Mouse (Mus musculus) hindbrain, embryonic 13.5 days (tissue): ENCODE data around the gene Nsmf. TPM values are rescaled to one million over a fixed set of nuclear protein-coding genes. Genes with fewer than 3 reads are reported as not detected.

Experiments
- ATAC-seq: fragments of 200-750 bp; cut with Nextera tagmentation; 2 replicates; pipeline ENCODE4 v1.8.0; 2017; ENCODE audit warnings: moderate TSS enrichment; ENCODE audit not compliant: low FRiP score
- H3K27ac ChIP-seq: fragments of 300-500 bp; sonication (generic); 2 replicates; pipeline ENCODE4 v1.5.1; 2015; ENCODE audit warnings: inconsistent platforms, mild to moderate bottlenecking, moderate library complexity
- H3K27me3 ChIP-seq: fragments of 300-500 bp; sonication (generic); 2 replicates; pipeline ENCODE4 v1.6.1; 2015; ENCODE audit warnings: mild to moderate bottlenecking, inconsistent platforms
- H3K36me3 ChIP-seq: fragments of 300-500 bp; sonication (generic); 2 replicates; pipeline ENCODE4 v1.6.1; 2015; ENCODE audit warnings: mild to moderate bottlenecking, inconsistent platforms
- H3K4me1 ChIP-seq: fragments of 300-500 bp; sonication (generic); replicated peaks from 2 replicates; pipeline ENCODE4 v1.6.1; 2015; ENCODE audit warnings: inconsistent platforms
- H3K4me2 ChIP-seq: fragments of 300-500 bp; sonication (generic); 2 replicates; pipeline ENCODE4 v1.6.1; 2015; ENCODE audit warnings: inconsistent platforms, mild to moderate bottlenecking, moderate library complexity
- H3K4me3 ChIP-seq: fragments of 300-500 bp; sonication (generic); 2 replicates; pipeline ENCODE4 v1.5.1; 2015; ENCODE audit warnings: mild to moderate bottlenecking, inconsistent platforms
- H3K9ac ChIP-seq: fragments of 300-500 bp; sonication (generic); 2 replicates; pipeline ENCODE4 v1.6.1; 2015; ENCODE audit warnings: mild to moderate bottlenecking, inconsistent platforms
- H3K9me3 ChIP-seq: fragments of 300-500 bp; sonication (generic); 2 replicates; pipeline ENCODE4 v1.6.1; 2016; ENCODE audit warnings: inconsistent platforms
- WGBS: fragments of 180-500 bp; shearing (Covaris S2); methylation state at CpG from one replicate; pipeline ENCODE4 v1.1.7; 2015; 5-methylcytosine and 5-hydroxymethylcytosine counted together
- polyA plus RNA-seq: library from polyadenylated mRNA; unstranded; fragments of >200 nt; fragmentation: Nextera tagmentation; extraction: Ambion mirVana; gene quantifications from 2 replicates; pipeline ENCODE4 v1.2.1, GENCODE M21; 2015

Gene Nsmf
- polyA plus RNA-seq, 1 experiment from 2014 or later: 130 TPM

DNA sequence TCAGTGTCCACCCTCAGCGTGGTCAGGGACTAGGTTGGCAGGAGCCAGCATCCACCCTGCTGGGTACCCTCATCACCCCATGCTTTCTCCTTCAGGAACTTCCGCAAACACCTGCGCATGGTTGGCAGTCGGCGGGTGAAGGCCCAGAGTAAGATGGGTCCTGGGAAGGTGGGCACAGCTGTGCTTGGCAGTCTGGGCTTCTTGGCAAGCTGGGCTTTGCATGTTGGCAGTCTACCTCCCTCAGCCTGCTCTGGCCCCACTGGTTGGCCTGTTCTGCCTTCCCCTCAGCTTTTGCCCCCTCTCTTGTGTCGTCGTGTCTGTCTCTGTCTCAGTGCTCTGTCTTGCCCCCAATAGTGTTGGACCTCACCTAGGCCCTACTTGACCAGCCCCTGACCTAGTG lies 4.8 kb downstream of the Nsmf start:
- no peak overlapping the region for H3K27ac ChIP-seq
- no peaks in the 10 kb centered on the region for H3K27me3 ChIP-seq
- WGBS: 89% methylated on average over 7 of the region's 7 CpGs
- H3K36me3 ChIP-seq: peaks cover 79% of the 10 kb centered on the region
- H3K9me3 ChIP-seq: no peaks in the 10 kb centered on the region
- no peak overlapping the region for H3K4me3 ChIP-seq
- no peak overlapping the region for H3K4me2 ChIP-seq
- H3K4me1 ChIP-seq: peaks cover 20% of the 10 kb centered on the region
- H3K9ac ChIP-seq: 0 out of 2 replicates have a peak overlapping the region, but pooled peaks have one; percentile 24
- no peak for ATAC-seq

DNA sequence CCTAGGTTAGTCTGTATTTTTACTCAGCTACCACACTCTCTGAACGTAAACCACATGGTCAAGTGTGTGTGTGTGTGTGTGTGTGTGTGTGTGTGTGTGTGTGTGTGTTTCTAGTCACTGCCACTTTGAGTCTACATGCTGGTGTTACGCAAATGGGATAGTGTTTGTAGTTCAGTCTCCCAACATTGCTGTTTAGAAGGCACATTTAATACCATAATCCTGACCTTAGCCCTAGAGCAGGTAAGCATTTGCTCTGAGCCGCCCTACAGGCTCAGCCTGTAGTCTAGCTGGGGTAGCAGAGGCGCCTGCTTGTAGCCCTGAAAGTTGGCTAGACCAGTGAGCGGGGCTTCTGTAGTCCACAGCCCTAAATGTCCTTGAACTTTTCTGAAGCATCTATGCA lies 9.4 kb downstream of the Nsmf start:
- Histone ChIP-seq H3K27me3 (no peaks in the 10 kb centered on the region), H3K9me3 (no peaks in the 10 kb centered on the region), H3K4me2 (no peak overlapping the region), H3K9ac (no peak overlapping the region), H3K4me3 (no peak overlapping the region), H3K27ac (no peak overlapping the region), H3K36me3 (peaks cover 53% of the 10 kb centered on the region), H3K4me1 (no peaks in the 10 kb centered on the region)
- ATAC-seq: no peak
- 89% methylated on average over 5 of the region's 5 CpGs for WGBS

DNA sequence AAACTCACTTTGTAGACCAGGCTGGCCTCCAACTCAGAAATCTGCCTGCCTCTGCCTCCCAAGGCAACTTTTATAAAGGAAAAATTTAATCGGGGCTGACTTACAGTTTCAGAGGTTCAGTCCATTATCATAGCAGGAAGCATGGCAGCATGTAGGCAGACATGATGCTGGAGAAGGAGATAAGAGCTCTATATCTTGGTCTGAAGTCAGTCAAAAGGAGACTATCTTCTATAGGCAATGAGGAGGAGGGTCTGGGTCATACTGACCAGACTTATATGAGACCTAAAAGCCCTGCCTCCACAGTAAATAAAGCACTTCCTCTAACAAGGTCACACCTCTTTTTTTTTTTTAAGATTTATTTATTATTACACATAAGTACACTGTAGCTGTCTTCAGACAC lies 10.1 kb downstream of the Nsmf start:
- H3K9ac ChIP-seq: no peak overlapping the region
- H3K9me3 ChIP-seq: no peaks in the 10 kb centered on the region
- H3K4me3 ChIP-seq: no peak overlapping the region
- no peak for ATAC-seq
- 100% methylated on average over 1 of the region's 1 CpGs for WGBS
- H3K36me3 ChIP-seq: peaks cover 46% of the 10 kb centered on the region
- H3K27me3 ChIP-seq: no peaks in the 10 kb centered on the region
- H3K4me2 ChIP-seq: no peak overlapping the region
- no peaks in the 10 kb centered on the region for H3K4me1 ChIP-seq
- no peak overlapping the region for H3K27ac ChIP-seq

DNA sequence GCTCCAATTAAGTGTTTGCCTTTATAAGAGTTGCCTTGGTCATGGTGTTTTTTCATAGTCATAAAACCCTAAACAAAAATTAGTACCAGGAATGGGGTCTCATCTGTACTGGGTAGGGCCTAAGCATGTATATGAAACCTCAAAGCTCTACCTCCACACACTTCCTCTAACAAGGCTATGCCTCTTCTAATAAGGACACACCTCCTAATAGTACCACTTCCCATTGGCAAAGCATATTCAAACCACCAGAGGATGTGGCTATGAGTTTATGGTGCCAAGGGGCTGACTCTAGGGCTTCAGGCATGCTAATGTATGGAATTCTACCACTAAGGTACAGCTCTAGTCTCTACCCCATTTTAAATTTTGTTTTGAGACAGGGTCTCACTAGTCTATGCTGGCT lies 11.4 kb downstream of the Nsmf start:
- peaks cover 33% of the 10 kb centered on the region for H3K36me3 ChIP-seq
- no peaks in the 10 kb centered on the region for H3K9me3 ChIP-seq
- no peak overlapping the region for H3K4me3 ChIP-seq
- no peaks in the 10 kb centered on the region for H3K4me1 ChIP-seq
- ATAC-seq: no peak
- no peak overlapping the region for H3K9ac ChIP-seq
- H3K27ac ChIP-seq: no peak overlapping the region
- no peaks in the 10 kb centered on the region for H3K27me3 ChIP-seq
- no peak overlapping the region for H3K4me2 ChIP-seq

DNA sequence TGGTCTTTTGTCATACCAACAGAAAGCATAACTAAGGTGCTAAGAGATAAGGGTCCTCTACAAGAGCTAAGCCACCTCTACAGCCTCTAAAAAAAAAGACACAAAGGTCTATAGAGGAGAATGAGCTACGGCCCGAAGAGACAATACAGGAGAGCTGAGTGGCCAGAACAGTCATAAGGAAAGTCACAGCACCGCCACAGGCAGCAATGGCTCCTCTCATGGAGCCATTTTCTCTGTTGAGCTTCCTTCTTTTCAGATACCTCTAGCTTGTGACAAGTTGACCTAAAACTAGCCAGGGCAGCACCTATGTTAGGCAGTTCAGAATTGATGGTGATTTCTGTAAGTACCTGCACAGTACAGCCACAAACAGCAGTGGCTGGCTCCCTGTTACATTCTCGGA lies 12.4 kb downstream of the Nsmf start:
- no peak for ATAC-seq
- Histone ChIP-seq H3K9ac (no peak overlapping the region), H3K36me3 (peaks cover 23% of the 10 kb centered on the region), H3K27me3 (no peaks in the 10 kb centered on the region), H3K27ac (no peak overlapping the region), H3K4me2 (no peak overlapping the region), H3K4me3 (no peak overlapping the region), H3K9me3 (no peaks in the 10 kb centered on the region), H3K4me1 (no peaks in the 10 kb centered on the region)
- WGBS: 82% methylated on average over 4 of the region's 4 CpGs

DNA sequence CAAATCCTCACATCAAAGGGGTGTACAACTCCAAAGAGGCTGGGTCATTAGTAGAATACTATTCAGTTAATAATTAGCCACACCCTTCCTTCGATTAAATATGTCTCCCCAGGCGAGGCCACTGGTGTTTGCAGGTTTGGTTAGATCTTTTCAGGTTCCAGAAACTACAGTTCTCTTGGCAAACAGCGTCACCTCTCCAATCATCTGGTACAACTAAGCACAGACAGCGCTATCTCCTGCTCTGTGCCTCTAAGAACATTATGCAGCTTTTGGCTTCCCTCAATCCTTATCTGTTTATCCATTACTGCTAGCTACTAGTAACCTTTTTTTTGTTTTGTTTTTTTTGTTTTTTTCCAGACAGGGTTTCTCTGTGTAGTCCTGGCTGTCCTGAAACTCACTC lies 15.4 kb downstream of the Nsmf start:
- Histone ChIP-seq H3K36me3 (no peaks in the 10 kb centered on the region), H3K27ac (no peak overlapping the region), H3K4me2 (no peak overlapping the region), H3K27me3 (no peaks in the 10 kb centered on the region), H3K4me3 (no peak overlapping the region), H3K4me1 (no peaks in the 10 kb centered on the region), H3K9me3 (no peaks in the 10 kb centered on the region), H3K9ac (no peak overlapping the region)
- ATAC-seq: no peak
- 75% methylated on average over 4 of the region's 4 CpGs for WGBS

DNA sequence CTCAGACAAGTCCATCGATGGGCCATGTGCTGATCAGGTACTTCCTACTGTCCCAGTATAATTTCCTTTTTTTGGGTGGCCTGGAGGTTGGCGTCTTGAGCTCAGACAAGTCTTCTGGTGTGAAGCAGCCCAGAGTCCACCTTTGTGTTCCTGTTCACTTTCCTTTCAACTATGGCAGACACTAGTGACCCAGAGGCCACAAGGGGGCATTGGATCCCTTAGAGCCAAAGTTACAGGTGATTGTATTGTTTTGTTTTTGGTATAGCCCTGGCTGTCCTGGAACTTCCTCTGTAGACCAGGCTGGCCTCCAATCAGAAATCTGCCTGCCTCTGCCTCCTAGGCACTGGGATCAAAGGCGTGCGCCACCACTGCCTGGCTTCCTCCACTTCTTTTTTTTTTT lies 18.2 kb downstream of the Nsmf start:
- 92% methylated on average over 4 of the region's 4 CpGs for WGBS
- no peaks in the 10 kb centered on the region for H3K27me3 ChIP-seq
- no peak for ATAC-seq

DNA sequence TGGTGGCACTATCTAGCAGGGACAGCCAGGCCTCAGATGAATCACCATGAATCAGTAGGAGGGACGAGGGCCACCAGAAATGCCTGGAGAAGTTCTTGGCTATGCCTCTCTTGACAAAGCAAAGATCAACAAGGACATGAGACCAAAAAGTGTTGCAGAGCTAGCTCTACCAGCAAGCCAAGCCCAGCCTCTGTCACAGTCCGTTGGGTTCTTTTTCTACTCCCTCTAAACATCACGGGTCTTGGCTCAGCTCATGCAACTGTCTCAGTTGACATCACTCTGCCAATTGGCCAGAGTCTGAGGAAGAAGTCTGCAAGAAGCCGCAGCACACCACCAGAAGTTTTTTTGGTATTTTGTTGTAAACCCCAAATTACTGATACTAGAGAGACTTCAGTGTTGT lies 21.4 kb downstream of the Nsmf start:
- Histone ChIP-seq H3K36me3 (no peaks in the 10 kb centered on the region), H3K4me2 (no peak overlapping the region), H3K4me1 (no peaks in the 10 kb centered on the region), H3K9me3 (no peaks in the 10 kb centered on the region), H3K27me3 (no peaks in the 10 kb centered on the region), H3K9ac (no peak overlapping the region), H3K4me3 (no peak overlapping the region), H3K27ac (no peak overlapping the region)
- 72% methylated on average over 4 of the region's 4 CpGs for WGBS
- ATAC-seq: no peak

More for the DNA sequence above, 18.2 kb downstream of the Nsmf start:
- H3K36me3 ChIP-seq: no peaks in the 10 kb centered on the region
- no peak overlapping the region for H3K4me3 ChIP-seq
- no peak overlapping the region for H3K4me2 ChIP-seq
- no peaks in the 10 kb centered on the region for H3K9me3 ChIP-seq
- no peak overlapping the region for H3K27ac ChIP-seq
- H3K9ac ChIP-seq: no peak overlapping the region
- no peaks in the 10 kb centered on the region for H3K4me1 ChIP-seq

DNA sequence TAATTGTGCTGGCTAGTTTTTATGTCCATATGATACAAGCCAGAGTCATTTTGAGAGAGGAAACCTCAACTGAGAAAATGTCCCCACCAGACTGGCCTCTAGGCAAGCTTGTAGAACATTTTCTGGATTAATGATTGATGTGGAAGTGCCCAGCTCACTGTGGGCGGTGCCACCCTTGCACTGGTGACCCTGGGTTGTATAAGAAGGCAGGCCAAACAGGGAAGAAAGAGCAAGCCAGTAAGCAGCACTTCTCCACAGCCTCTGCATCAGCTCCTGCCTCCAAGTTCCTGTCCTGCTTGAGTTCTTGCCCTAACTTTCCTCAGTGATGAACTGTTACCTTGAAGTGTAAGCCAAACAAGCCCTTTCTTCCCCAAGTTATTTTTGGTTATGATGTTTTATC lies 24.8 kb downstream of the Nsmf start:
- ATAC-seq: no peak
- no peak overlapping the region for H3K4me3 ChIP-seq
- H3K4me2 ChIP-seq: no peak overlapping the region
- no peak overlapping the region for H3K27ac ChIP-seq
- 68% methylated on average over 1 of the region's 1 CpGs for WGBS
- no peaks in the 10 kb centered on the region for H3K36me3 ChIP-seq
- H3K4me1 ChIP-seq: no peaks in the 10 kb centered on the region
- no peaks in the 10 kb centered on the region for H3K27me3 ChIP-seq
- no peaks in the 10 kb centered on the region for H3K9me3 ChIP-seq
- no peak overlapping the region for H3K9ac ChIP-seq

DNA sequence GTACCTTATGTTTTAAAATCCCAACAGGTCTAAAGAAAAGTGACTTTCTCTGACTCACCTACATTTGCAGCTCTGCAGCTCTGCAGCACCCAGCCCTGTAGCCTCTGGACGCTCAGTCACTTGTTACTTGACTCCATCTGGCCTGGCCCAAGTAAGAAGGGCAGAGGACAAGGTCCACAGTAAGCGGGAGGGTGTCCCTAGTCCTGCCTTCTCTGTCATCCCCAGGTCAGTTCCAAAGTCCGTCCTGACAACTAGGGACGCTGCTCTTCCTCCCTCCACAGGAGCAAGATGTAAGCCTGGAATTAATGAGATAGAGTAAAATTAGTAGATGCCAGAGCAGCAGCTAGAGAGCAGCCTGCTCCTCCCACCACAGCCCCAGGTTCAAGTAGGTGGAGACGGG lies 25.9 kb downstream of the Nsmf start, which contains the start of gene Entpd8:
Entpd8 (plus strand) TSS at position 229 of the 400 bp plus-strand sequence.
- Histone ChIP-seq H3K27ac (no peak within 1 kb of the TSS), H3K4me1 (no peaks in the 10 kb centered on the region), H3K27me3 (no peaks in the 10 kb centered on the region), H3K4me3 (no peak within 1 kb of the TSS), H3K9ac (no peak within 1 kb of the TSS), H3K36me3 (no peaks in the 10 kb centered on the region), H3K4me2 (no peak within 1 kb of the TSS), H3K9me3 (no peaks in the 10 kb centered on the region)
- WGBS: 70% methylated on average over 5 of the region's 5 CpGs
- no peak for ATAC-seq

DNA sequence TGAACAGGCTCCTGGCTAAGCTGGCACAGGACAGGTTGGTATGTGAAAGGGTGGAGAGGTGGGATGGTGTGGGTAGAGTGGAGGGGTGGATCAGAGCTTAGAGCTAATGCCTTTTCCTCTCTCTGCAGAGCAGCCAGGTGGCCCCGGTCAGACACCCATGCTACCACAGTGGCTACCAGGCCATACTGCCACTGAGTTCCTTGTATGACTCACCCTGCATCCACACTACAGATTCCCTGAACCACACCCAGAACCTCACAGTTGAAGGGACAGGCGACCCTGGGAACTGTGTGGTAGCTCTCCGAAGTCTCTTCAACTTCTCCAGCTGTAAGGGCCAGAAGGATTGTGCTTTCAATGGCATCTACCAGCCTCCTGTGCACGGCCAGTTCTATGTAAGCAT lies 29.5 kb downstream of the Nsmf start:
- H3K27me3 ChIP-seq: no peaks in the 10 kb centered on the region
- no peak overlapping the region for H3K9ac ChIP-seq
- no peak overlapping the region for H3K4me3 ChIP-seq
- no peak overlapping the region for H3K4me2 ChIP-seq
- WGBS: 73% methylated on average over 4 of the region's 4 CpGs
- no peak for ATAC-seq
- H3K27ac ChIP-seq: no peak overlapping the region
- H3K9me3 ChIP-seq: no peaks in the 10 kb centered on the region
- no peaks in the 10 kb centered on the region for H3K4me1 ChIP-seq
- H3K36me3 ChIP-seq: no peaks in the 10 kb centered on the region

DNA sequence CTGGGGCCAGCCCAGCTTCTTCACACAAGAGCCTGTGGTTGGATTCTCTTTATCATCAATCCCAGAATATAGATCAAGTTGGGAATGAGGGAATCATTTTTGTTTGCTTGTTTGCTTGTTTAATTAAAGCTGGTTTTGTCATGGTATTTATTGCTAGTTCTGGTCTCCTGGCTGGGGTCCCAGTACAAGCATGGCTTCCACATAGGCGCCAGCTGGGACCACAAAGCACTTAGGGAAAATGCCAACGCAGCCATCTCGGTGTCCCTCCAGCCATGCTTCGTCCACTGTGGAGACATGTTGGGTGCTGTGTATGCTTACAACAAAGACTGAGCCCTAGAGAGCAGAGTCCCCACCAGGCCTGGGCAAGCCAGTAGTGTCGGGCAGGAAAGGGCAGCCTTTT lies 31.4 kb downstream of the Nsmf start:
- Histone ChIP-seq H3K4me3 (no peak overlapping the region), H3K27ac (no peak overlapping the region), H3K4me2 (no peak overlapping the region), H3K27me3 (no peaks in the 10 kb centered on the region), H3K36me3 (no peaks in the 10 kb centered on the region), H3K9ac (no peak overlapping the region), H3K9me3 (no peaks in the 10 kb centered on the region), H3K4me1 (no peaks in the 10 kb centered on the region)
- ATAC-seq: no peak
- 87% methylated on average over 5 of the region's 5 CpGs for WGBS

DNA sequence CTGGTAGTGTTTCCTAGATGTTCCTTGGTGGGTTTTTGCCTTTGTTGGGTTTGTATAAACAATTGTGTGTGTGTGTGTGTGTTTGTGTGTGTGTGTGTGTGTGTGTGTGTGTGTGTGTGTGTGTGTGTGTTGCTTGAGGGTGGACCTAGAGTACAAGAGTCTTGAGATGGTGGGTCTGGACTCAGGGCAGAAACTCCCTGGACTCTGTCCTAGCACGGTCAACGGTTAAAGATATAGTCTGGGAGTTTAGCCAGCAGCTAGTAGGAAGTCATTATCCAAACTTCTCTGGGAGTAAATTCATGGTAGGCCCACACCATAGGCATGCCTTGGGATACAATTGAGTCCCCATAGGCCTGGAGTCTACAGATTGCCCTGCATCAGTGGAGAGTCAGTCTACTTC lies 33.7 kb downstream of the Nsmf start:
- Histone ChIP-seq H3K27me3 (no peaks in the 10 kb centered on the region), H3K9ac (no peak overlapping the region), H3K9me3 (no peaks in the 10 kb centered on the region), H3K4me3 (no peak overlapping the region), H3K4me1 (no peaks in the 10 kb centered on the region), H3K27ac (no peak overlapping the region), H3K36me3 (no peaks in the 10 kb centered on the region), H3K4me2 (no peak overlapping the region)
- 95% methylated on average over 2 of the region's 2 CpGs for WGBS
- no peak for ATAC-seq

DNA sequence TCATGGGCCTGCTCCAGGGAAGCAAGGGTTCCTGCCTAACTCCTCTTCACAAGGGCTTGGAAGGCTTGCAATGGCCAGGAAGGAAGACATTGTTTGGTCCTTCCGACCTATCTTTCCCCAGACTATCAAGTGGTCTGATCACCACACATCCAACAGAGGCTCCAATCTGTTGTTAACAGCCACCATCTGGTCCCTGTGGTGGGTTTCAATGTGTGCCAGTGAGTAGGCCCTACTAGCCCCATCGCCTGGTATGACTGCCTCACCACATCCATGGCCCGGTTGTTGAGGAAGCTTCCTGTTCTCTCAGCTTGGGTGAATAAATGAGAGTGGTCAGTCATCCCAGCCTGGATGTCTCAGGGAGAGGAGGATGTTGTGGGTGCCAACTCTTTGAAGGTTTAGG lies 34.5 kb downstream of the Nsmf start:
- Histone ChIP-seq H3K4me1 (no peaks in the 10 kb centered on the region), H3K27me3 (no peaks in the 10 kb centered on the region), H3K4me3 (no peak overlapping the region), H3K27ac (no peak overlapping the region), H3K4me2 (no peak overlapping the region), H3K9me3 (no peaks in the 10 kb centered on the region), H3K36me3 (no peaks in the 10 kb centered on the region), H3K9ac (no peak overlapping the region)
- WGBS: 86% methylated on average over 3 of the region's 3 CpGs
- no peak for ATAC-seq
